Mouse (Mus musculus): ENCODE results near the gene Nhlrc4. TPM values are rescaled to one million over a fixed set of nuclear protein-coding genes. Genes with fewer than 3 reads are reported as not detected.

Gene Nhlrc4
- total and polyA plus RNA-seq, 3 experiments = 0.10 to 2.8 (median 0.30) TPM

GRCm38 (mm10) chr17:25943769-25944168 is 992 bp downstream of the Nhlrc4 start:
- H3K4me1 ChIP-seq (ENCODE audit: control insufficient read depth, insufficient read depth, low read length) = peaks cover 5% of the 10 kb centered on the region
- H3K36me3 ChIP-seq (ENCODE audit: control insufficient read depth, insufficient read depth, low read length) = no peaks in the 10 kb centered on the region
- WGBS = 72% methylated on average over 9 of the region's 9 CpGs
- TF ChIP-seq POLR2A (IDR thresholded peaks at IDR 0.05; ENCODE audit: insufficient read depth, low read depth, low read length) = no peak
- no peak for TF ChIP-seq EP300 (IDR thresholded peaks at IDR 0.05; ENCODE audit: insufficient read depth, low read depth, low read length)
- no peak for TF ChIP-seq CTCF (IDR thresholded peaks at IDR 0.05)
- no peak overlapping the region for H3K27ac ChIP-seq
- intact Hi-C loops (cut with DNase I) = loop anchor here (5.0 kb wide), 1 partner anchor 51 kb away; no protein-coding TSS in a partner anchor
- no peak overlapping the region for H3K9ac ChIP-seq (ENCODE audit: low read depth, low read length)
- no peaks in the 10 kb centered on the region for H3K27me3 ChIP-seq (ENCODE audit: control insufficient read depth, insufficient read depth, low read length)
- no peak overlapping the region for H3K4me3 ChIP-seq
- DNase-seq = no peak
- H3K79me2 ChIP-seq (replicated peaks; ENCODE audit: control insufficient read depth, insufficient read depth, low read length) = no peaks in the 10 kb centered on the region

GRCm38 (mm10) chr17:25943221-25943620 is 1.5 kb downstream of the Nhlrc4 start:
- no peak for DNase-seq
- 84% methylated on average over 3 of the region's 3 CpGs for WGBS
- Histone ChIP-seq H3K27me3 (ENCODE audit: control insufficient read depth, insufficient read depth, low read length) (no peaks in the 10 kb centered on the region), H3K36me3 (ENCODE audit: control insufficient read depth, insufficient read depth, low read length) (no peaks in the 10 kb centered on the region), H3K4me3 (no peak overlapping the region), H3K27ac (no peak overlapping the region), H3K4me1 (ENCODE audit: control insufficient read depth, insufficient read depth, low read length) (peaks cover 5% of the 10 kb centered on the region), H3K79me2 (replicated peaks; ENCODE audit: control insufficient read depth, insufficient read depth, low read length) (no peaks in the 10 kb centered on the region), H3K9ac (ENCODE audit: low read depth, low read length) (no peak overlapping the region)
- intact Hi-C loops (cut with DNase I) = loop anchor here (5.0 kb wide), 1 partner anchor 51 kb away; no protein-coding TSS in a partner anchor
- TF ChIP-seq CTCF (IDR thresholded peaks at IDR 0.05) (no peak), EP300 (IDR thresholded peaks at IDR 0.05; ENCODE audit: insufficient read depth, low read depth, low read length) (no peak), POLR2A (IDR thresholded peaks at IDR 0.05; ENCODE audit: insufficient read depth, low read depth, low read length) (no peak)

GRCm38 (mm10) chr17:25942597-25943151 is 2.1 kb downstream of the Nhlrc4 start:
- intact Hi-C loops (cut with DNase I) = loop anchor here (5.0 kb wide), 1 partner anchor 50 kb away; no protein-coding TSS in a partner anchor
- H3K27ac ChIP-seq = 0 out of 2 replicates have a peak overlapping the region, but pooled peaks have one; percentile 9
- 69% methylated on average over 2 of the region's 2 CpGs for WGBS
- DNase-seq = no peak
- peaks cover 5% of the 10 kb centered on the region for H3K4me1 ChIP-seq (ENCODE audit: control insufficient read depth, insufficient read depth, low read length)
- H3K27me3 ChIP-seq (ENCODE audit: control insufficient read depth, insufficient read depth, low read length) = no peaks in the 10 kb centered on the region
- no peaks in the 10 kb centered on the region for H3K36me3 ChIP-seq (ENCODE audit: control insufficient read depth, insufficient read depth, low read length)
- TF ChIP-seq EP300 (IDR thresholded peaks at IDR 0.05; ENCODE audit: insufficient read depth, low read depth, low read length) (no peak), CTCF (IDR thresholded peaks at IDR 0.05) (no peak), POLR2A (IDR thresholded peaks at IDR 0.05; ENCODE audit: insufficient read depth, low read depth, low read length) (no peak)
- H3K4me3 ChIP-seq = no peak overlapping the region
- no peak overlapping the region for H3K9ac ChIP-seq (ENCODE audit: low read depth, low read length)
- H3K79me2 ChIP-seq (replicated peaks; ENCODE audit: control insufficient read depth, insufficient read depth, low read length) = no peaks in the 10 kb centered on the region

GRCm38 (mm10) chr17:25941511-25942241 is 3.1 kb downstream of the Nhlrc4 start:
- no peaks in the 10 kb centered on the region for H3K27me3 ChIP-seq (ENCODE audit: control insufficient read depth, insufficient read depth, low read length)
- DNase-seq = peak; percentile 86 to 90
- intact Hi-C loops (cut with DNase I) = loop anchor here (2.0 to 5.0 kb wide), 3 partner anchors 21 to 49 kb away; no protein-coding TSS in a partner anchor
- peaks cover 5% of the 10 kb centered on the region for H3K4me1 ChIP-seq (ENCODE audit: control insufficient read depth, insufficient read depth, low read length)
- H3K79me2 ChIP-seq (replicated peaks; ENCODE audit: control insufficient read depth, insufficient read depth, low read length) = no peaks in the 10 kb centered on the region
- TF ChIP-seq CTCF (IDR thresholded peaks at IDR 0.05) = no peak
- TF ChIP-seq POLR2A (IDR thresholded peaks at IDR 0.05; ENCODE audit: insufficient read depth, low read depth, low read length) = peak; percentile 69
- H3K9ac ChIP-seq (ENCODE audit: low read depth, low read length) = peak overlapping the region; percentile 92
- H3K27ac ChIP-seq = peak overlapping the region; percentile 79
- H3K4me3 ChIP-seq = peak overlapping the region; percentile 74
- WGBS = 3% methylated on average over 54 of the region's 54 CpGs
- no peaks in the 10 kb centered on the region for H3K36me3 ChIP-seq (ENCODE audit: control insufficient read depth, insufficient read depth, low read length)

- no peaks in the 10 kb centered on the region for H3K4me1 ChIP-seq (ENCODE audit: control insufficient read depth, insufficient read depth, low read length)
- no peaks in the 10 kb centered on the region for H3K79me2 ChIP-seq (replicated peaks; ENCODE audit: control insufficient read depth, insufficient read depth, low read length)
- H3K9ac ChIP-seq (ENCODE audit: low read depth, low read length) = no peak overlapping the region
- no peak overlapping the region for H3K4me3 ChIP-seq
- peak in 1 of 2 experiments; percentile 26 for DNase-seq
- no peaks in the 10 kb centered on the region for H3K27me3 ChIP-seq (ENCODE audit: control insufficient read depth, insufficient read depth, low read length)
- intact Hi-C loops (cut with DNase I) = no loop called here
- H3K36me3 ChIP-seq (ENCODE audit: control insufficient read depth, insufficient read depth, low read length) = no peaks in the 10 kb centered on the region
- TF ChIP-seq EP300 (IDR thresholded peaks at IDR 0.05; ENCODE audit: insufficient read depth, low read depth, low read length) (no peak), CTCF (IDR thresholded peaks at IDR 0.05) (no peak), POLR2A (IDR thresholded peaks at IDR 0.05; ENCODE audit: insufficient read depth, low read depth, low read length) (no peak)
- WGBS = 45% methylated on average over 1 of the region's 1 CpGs
- no peak overlapping the region for H3K27ac ChIP-seq
Measured at GRCm38 (mm10) chr17:25934526-25934925, 10.2 kb downstream of the Nhlrc4 start.

- Histone ChIP-seq H3K27me3 (ENCODE audit: control insufficient read depth, insufficient read depth, low read length) (no peaks in the 10 kb centered on the region), H3K4me1 (ENCODE audit: control insufficient read depth, insufficient read depth, low read length) (no peaks in the 10 kb centered on the region), H3K36me3 (ENCODE audit: control insufficient read depth, insufficient read depth, low read length) (no peaks in the 10 kb centered on the region), H3K4me3 (no peak overlapping the region), H3K9ac (ENCODE audit: low read depth, low read length) (no peak overlapping the region), H3K79me2 (replicated peaks; ENCODE audit: control insufficient read depth, insufficient read depth, low read length) (no peaks in the 10 kb centered on the region), H3K27ac (peak overlapping the region; percentile 5; the same call in 1 of the 2 replicates)
- WGBS = 58% methylated on average over 2 of the region's 2 CpGs
- intact Hi-C loops (cut with DNase I) = no loop called here
- no peak for TF ChIP-seq CTCF (IDR thresholded peaks at IDR 0.05)
- TF ChIP-seq EP300 (IDR thresholded peaks at IDR 0.05; ENCODE audit: insufficient read depth, low read depth, low read length) = peak; percentile 90
- no peak for TF ChIP-seq POLR2A (IDR thresholded peaks at IDR 0.05; ENCODE audit: insufficient read depth, low read depth, low read length)
- DNase-seq = peak; percentile 54 to 77
Measured at GRCm38 (mm10) chr17:25925348-25925747, 19.4 kb downstream of the Nhlrc4 start.
